Mouse (Mus musculus): ENCODE data around the gene Mfap3l.
"Not testable (repeated sequence)": the region's sequence is repeated elsewhere in the genome, so short reads cannot be mapped to it uniquely, and the experiment has no call there.

Gene Mfap3l

DNA sequence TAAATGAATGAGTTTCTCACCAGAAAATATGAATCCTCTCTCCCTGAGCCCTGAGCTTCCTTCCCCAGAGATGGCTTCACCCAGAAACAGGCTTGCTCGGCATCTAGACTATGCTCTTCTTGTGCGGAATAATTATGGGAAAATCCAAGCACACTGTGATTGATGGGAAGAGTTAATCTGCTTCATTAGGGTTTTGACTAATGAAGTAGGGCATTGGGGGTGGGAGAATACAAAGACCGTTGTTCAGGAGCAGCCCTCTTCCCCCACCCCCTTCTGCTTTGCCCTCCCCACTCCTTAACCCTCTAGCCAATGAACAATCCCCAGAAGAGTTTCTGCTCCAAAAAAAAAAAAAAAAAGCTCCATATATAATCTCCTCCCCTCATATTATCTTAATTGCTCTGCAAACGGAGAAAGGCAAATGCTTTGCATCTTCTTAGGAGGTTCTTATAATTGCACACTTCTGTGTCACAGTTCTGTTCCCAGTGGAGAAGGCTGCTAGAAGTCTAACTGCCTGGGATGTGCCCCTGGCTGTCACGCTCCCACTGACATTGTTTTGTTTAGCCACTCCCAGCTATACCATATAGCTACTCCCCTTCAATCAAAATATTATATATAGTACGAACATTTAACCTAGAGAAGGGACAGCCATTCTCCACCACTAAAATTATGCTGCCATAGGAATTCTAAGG, 24.9 kb downstream of the Mfap3l start:
- no peak for DNase-seq

DNA sequence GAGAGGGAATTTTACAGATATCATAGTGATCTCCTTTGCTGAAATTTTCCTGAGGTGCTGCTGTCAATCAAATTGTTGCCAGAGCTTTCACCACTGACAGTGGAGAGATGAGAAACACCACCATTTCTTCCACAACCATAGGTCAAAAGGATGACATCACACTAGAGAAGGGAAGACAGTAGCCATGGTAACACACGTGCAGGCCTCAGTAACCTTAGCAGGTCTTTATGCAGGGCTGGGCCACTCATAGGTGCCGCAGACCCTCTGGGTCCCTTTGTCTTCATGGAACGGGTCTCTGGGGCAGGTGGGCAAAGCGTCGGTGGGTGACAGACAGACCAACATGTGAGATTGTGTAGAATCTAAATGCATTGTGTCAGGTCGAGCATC, 25.5 kb downstream of the Mfap3l start:
- DNase-seq: no peak

DNA sequence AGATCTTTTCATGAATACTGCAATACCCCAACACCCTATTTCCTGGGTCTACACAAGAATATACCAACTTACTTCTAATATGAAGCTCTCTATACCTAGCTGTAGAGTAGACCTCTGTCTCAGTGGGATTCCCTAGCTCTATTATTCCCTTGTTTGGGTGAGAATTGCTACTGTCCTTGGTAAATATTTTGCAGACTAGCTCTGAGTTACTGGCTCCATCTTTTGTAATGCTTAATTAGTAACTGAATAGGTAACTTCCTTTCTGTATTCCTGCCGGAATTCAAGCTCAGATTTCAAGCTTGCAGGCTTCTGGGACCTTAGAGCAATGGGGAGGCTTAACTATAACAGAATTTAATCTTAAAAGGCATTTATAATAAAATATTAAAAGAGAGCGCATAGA, 26.1 kb downstream of the Mfap3l start:
- not testable (repeated sequence) for DNase-seq

DNA sequence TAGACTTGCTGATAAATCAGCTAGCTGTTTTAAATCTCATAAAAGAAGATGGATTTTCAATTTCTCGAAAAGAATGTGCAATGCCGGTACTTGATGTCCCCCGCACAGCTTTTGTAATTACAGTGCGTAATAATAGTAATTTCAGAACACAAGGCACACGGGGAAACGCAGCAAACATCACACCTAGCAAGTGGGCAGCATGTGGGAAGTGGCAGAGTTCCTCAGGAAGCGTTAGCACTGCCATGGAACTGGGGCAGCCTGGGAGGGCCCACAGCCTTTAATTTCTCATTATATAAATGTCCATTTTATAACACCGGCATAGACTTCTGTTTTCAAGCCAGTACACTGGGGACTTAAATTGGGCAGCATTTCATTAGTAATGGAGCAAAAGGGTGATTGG, 27.1 kb downstream of the Mfap3l start:
- no peak for DNase-seq

DNA sequence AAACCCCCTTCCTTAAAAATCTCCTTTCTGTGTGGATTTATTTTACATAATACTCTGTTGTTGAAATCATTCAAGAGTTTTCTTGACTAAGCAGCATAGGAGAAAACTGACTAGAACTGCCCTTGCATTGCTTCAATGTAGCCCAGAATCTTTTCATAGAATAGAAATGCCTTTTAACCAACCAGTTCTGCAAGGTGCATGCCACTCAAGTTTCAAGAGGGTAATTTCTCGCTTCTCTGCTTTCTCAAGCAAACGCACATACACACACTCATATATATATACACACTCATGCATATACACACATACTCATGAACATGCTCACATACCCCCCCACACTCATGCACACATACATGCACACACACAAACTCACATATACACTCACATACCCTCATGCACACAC, 28.6 kb downstream of the Mfap3l start:
- DNase-seq: no peak

DNA sequence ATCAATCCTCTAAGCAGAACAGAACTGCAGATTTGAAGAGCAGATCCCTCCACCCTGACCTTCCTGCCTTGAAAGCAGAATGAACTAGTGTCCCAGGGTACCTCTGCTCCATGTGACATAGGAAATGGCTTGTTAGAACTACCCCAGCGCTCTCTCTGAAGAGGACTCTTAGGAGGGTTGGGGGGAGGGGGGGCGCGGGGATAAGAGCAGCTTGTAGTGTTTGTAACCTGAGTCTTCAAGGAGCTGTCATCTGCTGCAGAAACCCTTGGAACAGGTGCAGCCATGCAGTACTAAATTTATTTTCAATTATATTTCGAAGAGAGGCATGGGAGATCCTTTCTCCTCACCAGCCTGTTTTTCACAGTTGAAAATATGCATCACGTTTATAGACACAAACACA, 30.9 kb downstream of the Mfap3l start:
- DNase-seq: no peak

DNA sequence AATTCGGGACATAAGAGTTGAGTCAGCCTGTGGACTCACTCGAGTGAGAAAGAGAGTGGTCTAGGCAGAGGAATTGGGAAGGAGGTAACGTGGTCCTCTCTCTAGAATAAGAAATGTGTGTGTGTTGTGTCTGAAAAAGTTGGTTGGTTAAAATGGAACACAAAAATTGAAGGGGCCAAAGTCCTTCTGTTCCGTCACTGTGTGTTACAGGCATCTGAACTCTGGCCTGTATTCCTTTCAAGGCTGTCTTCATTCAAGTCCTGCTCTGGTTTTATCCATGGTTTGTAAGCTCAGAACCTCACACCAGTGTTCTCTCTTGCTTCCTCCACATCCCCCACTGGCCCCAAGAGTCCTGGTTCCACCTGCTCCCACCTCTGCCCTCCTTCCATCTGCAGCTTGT, 33.2 kb downstream of the Mfap3l start:
- DNase-seq: no peak

DNA sequence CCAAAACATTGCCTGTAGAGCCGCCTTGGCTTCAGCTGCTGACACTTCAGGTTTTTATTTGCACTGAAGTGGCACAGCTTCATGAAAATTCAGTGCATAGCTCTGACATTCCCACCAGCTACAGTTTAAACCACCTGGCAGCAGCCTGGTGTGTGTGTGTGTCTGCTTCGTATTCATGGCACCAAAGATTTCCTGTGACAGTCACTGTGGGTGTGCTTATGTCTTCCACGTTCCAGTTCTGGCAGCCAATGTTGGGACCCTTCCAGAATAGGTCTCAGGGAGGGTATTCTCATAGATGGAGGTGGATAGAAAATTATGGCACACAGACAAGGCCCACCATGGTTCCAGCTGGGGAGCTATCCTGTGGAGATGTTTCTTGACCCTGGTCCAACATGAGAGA, 34.2 kb downstream of the Mfap3l start:
- no peak for DNase-seq

DNA sequence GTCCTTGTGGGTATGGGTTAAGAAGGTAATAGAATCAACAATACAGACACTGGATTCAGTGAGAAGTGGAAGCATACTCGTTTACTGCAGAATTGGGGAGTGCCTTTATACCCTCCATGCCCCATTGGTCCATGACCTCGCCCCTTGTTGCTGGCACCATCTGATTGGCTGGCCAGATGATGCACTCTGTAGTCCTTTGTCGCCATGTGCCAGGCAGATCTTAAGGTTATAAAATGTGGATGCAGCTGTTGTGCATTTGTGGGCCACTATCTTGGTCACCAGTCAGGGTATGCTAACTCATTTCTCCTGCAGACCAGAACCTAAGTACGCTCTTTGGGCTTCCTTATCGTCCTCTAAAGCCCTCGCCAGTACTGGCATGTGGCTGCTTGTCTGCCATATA, 46.0 kb downstream of the Mfap3l start:
- DNase-seq: no peak

DNA sequence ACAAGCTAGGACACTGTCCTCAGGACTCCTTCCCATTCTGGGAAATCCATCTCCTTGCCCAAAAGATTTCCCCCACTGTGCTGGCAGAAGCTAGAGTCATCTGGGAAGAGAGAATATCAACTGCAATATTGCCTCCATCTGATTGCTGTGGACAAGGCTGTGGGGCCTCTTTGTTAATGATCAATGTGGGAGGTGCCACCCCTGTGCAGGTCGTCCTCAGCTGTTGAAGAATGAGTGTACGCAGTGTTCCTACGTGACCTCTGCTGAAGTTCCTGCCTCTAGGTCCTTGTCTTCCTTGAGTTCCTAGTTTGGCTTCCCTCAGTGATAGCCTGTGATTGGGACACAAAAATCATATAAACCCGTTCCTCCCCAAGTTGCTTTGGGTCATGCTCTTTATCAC, 49.2 kb downstream of the Mfap3l start:
- DNase-seq: no peak

DNA sequence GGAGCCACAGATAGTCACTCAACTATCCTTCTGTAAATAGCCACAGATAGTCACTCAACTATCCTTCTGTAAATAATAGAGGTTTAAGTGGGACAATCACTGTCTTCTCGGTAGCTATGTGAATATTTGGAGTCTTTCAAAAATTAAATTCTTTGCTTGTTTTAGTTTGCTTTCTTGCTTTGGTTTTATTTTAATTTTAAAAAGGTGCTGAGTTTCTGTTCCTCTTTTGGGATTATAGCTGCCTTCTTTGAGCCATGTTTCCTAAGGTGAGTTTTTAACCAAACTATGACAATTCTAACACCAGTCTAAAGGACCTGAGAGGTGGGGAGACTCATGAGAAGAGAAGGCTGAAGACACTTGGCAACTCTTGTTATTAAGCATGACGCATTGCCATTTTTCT, 49.7 kb downstream of the Mfap3l start:
- no peak for DNase-seq

DNA sequence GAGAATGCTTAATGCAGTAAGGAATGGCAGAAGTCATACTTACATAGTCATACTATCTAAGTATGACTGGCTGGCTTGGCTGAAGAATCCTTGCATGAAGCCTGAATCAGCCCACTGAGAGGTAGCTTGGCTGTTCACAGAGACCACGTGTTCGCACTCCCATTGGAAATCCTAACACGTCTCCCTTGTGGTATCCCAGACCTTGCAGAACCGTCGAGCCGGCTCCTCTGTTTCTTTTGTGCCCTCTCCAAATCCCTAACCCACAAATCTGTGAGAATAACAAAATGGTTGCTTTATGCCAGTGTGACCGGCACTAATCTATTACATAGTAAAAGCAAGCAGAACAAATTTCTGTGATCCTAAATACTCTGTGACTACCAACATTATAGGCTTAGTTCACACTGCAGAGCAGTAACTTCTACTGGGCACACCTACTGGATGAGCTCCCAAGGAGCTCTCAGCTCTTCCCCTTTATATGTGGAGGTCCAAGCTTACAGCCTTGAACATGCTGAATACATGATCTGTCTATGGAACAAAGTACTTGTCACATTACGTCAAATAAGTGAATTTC, 79.0 kb downstream of the Mfap3l start:
- no peak for DNase-seq

DNA sequence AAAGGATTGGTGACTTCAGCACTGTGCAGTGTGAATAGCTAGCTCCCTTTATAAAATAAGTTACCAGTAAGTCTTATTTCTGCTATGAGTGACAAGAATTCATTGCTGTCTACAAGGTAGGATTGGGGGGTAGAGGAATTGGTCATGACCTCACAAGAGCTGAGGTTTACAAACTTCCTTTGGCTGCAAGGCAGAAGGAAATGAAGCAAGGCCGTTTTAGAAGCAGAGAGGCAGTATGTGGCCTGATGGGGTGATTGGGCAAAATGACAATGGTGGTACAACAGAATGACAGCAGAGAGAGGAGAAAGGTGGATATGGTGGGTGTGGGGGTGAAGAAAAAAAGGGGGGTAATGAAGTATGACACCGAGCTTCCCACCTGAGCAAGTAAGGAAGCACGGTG, 82.1 kb downstream of the Mfap3l start:
- no peak for DNase-seq

DNA sequence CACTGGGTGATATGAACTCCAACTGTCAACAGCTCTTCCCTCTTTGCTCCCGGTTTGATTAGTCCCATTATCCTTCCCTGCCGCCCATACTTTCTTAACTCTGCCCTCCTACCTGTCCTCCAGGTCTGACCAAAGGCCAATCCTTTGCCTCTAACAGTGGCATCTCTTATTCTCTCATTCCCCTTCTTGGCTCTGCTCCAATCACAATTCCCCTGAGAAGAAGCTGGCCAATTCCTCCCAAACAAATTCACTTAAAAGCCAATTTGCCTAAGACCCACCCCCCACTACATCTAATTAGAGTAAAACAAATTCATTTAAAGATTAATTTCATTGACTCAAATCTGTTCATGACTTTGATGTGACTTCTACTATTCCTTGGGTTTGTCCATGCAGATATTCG, 86.1 kb downstream of the Mfap3l start:
- DNase-seq: no peak

Measured in thymus, postnatal 25 days (tissue).